Mouse (Mus musculus): ENCODE measurements around the gene Megf8.
"Not testable (repeated sequence)": the region's sequence is repeated elsewhere in the genome, so short reads cannot be mapped to it uniquely, and the experiment has no call there.

The Megf8 gene

GRCm38 (mm10) chr7:25383891-25384290 lies 66.9 kb downstream of the Megf8 start:
- DNase-seq (ENCODE audit: low read depth) = no peak

GRCm38 (mm10) chr7:25384318-25384717 lies 67.4 kb downstream of the Megf8 start:
- DNase-seq (ENCODE audit: low read depth) = no peak

GRCm38 (mm10) chr7:25384818-25385217 lies 67.9 kb downstream of the Megf8 start:
- no peak for DNase-seq (ENCODE audit: low read depth)

- no peak for DNase-seq (ENCODE audit: low read depth)
Observed at GRCm38 (mm10) chr7:25385259-25385658, 68.3 kb downstream of the Megf8 start.

GRCm38 (mm10) chr7:25385850-25386555 lies 69.0 kb downstream of the Megf8 start:
- peak; percentile 41 for DNase-seq (ENCODE audit: low read depth)

GRCm38 (mm10) chr7:25387811-25388440 lies 71.0 kb downstream of the Megf8 start:
- DNase-seq (ENCODE audit: low read depth) = no peak

- DNase-seq (ENCODE audit: low read depth) = no peak
Observed at GRCm38 (mm10) chr7:25388916-25389315, 72.0 kb downstream of the Megf8 start.

- DNase-seq (ENCODE audit: low read depth) = no peak
Observed at GRCm38 (mm10) chr7:25390054-25390770, 73.2 kb downstream of the Megf8 start.

GRCm38 (mm10) chr7:25390986-25391385 lies 74.0 kb downstream of the Megf8 start:
- DNase-seq (ENCODE audit: low read depth) = no peak

- no peak for DNase-seq (ENCODE audit: low read depth)
Observed at GRCm38 (mm10) chr7:25391856-25392453, 75.0 kb downstream of the Megf8 start.

GRCm38 (mm10) chr7:25392851-25393250 lies 75.9 kb downstream of the Megf8 start:
- no peak for DNase-seq (ENCODE audit: low read depth)

GRCm38 (mm10) chr7:25393451-25394210 lies 76.7 kb downstream of the Megf8 start:
- DNase-seq (ENCODE audit: low read depth) = no peak

GRCm38 (mm10) chr7:25394754-25395153 lies 77.8 kb downstream of the Megf8 start:
- DNase-seq (ENCODE audit: low read depth) = no peak

- DNase-seq (ENCODE audit: low read depth) = no peak
Observed at GRCm38 (mm10) chr7:25395186-25395557, 78.2 kb downstream of the Megf8 start.

GRCm38 (mm10) chr7:25395558-25396521 lies 78.9 kb downstream of the Megf8 start:
- peak; percentile 89 for DNase-seq (ENCODE audit: low read depth)

- DNase-seq (ENCODE audit: low read depth) = no peak
Observed at GRCm38 (mm10) chr7:25396621-25397020, 79.7 kb downstream of the Megf8 start.

GRCm38 (mm10) chr7:25398610-25399009 lies 81.6 kb downstream of the Megf8 start, which contains the start of gene Lipe:
Lipe (minus strand) TSS chr7:25398710.
- no peak for DNase-seq (ENCODE audit: low read depth)

- not testable (repeated sequence) for DNase-seq (ENCODE audit: low read depth)
Observed at GRCm38 (mm10) chr7:25399028-25399427, 82.1 kb downstream of the Megf8 start.

- no peak for DNase-seq (ENCODE audit: low read depth)
Observed at GRCm38 (mm10) chr7:25401551-25401950, 84.6 kb downstream of the Megf8 start.

- DNase-seq (ENCODE audit: low read depth) = no peak
Observed at GRCm38 (mm10) chr7:25401986-25402385, 85.0 kb downstream of the Megf8 start.

- DNase-seq (ENCODE audit: low read depth) = peak; percentile 60
Observed at GRCm38 (mm10) chr7:25402671-25403101, 85.7 kb downstream of the Megf8 start.
